Mouse (Mus musculus): ENCODE data around the gene Gpr22. TPM values are rescaled to one million over a fixed set of nuclear protein-coding genes. Genes with fewer than 3 reads are reported as not detected.

The Gpr22 gene
- polyA plus RNA-seq (2016; fragmentation: Nextera tagmentation; extraction: Ambion mirVana) = 0.69 and 0.93 TPM in 2 replicates

DNA sequence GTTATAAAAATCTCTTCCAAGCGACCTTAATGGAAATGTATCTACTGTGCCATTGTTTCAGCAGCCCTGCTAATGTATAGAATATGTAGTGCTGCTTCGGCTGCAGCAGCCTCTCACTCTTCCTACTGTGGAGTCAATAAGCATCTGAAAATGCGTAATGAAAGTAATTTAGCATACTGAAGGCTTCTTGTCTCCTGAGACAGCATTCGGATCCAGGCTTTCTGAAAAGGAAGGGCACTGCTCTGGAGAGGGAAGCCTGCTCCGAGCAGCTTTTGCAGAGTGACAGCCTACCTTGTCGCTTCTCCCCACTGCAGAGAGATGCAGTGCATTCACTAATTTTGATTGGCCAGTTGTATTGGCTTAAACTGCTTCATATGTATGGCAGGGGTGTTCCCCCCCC is at the start of gene Gpr22:
TSS of gene Gpr22 (minus strand) at position 348 of the 400 bp plus-strand sequence.
- no peak for DNase-seq (ENCODE audit: low spot score)

DNA sequence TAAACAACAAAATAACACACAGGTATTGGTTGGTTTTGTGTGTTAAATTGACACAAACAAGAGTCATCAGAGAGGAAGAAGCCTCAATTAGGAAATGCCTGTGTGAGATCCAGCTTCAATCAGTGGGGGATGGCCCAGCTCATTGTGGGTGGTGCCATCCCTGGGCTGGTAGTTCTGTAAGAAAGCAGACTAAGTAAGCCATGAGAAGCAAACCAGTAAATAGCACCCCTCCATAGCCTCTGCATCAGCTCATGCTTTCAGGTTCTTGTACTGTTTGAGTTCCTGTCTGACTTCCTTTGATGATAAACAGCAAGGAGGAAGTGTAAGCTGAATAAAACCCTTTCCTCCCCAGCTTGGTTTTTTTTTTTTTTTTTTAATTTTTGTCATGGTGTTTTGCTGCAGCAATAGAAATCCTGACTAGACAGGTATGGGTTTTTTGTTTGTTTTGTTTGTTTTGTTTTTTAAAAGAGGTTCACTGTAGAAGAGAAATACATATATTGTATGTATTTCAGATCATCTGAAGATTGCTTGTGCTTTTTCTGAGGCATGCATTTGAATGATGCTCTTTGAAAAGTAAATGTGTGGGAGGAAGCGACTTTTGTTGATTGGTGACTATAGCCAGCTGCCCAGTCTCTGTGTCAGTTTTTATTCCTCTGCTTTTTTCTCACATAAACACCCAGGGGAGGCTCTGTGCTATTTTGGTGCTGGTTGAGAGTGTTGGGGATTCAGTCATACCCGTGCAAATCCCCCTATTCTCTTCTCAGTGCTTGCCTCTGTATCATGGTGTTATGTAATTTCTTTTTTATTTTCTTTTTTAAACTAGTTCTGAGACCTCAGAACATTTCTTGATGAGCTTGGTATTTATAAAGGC is 42.4 kb upstream of the Gpr22 start:
- DNase-seq (ENCODE audit: low spot score) = no peak
- Histone ChIP-seq H3K9me3 (no peaks in the 10 kb centered on the region), H3K27ac (replicated peaks) (no peak overlapping the region), H3K36me3 (replicated peaks) (no peaks in the 10 kb centered on the region), H3K27me3 (replicated peaks; ENCODE audit: low read depth, poor library complexity, severe bottlenecking) (no peaks in the 10 kb centered on the region), H3K4me1 (no peaks in the 10 kb centered on the region), H3K4me3 (no peak overlapping the region)
- 67% methylated on average over 2 of the region's 2 CpGs for WGBS

More for the DNA sequence above, at the start of gene Gpr22:
- no peak within 1 kb of the TSS for H3K27ac ChIP-seq (replicated peaks)
- H3K4me1 ChIP-seq = peaks cover 6% of the 10 kb centered on the region
- no peaks in the 10 kb centered on the region for H3K27me3 ChIP-seq (replicated peaks; ENCODE audit: low read depth, poor library complexity, severe bottlenecking)
- H3K4me3 ChIP-seq = peak within 1 kb of the TSS; percentile 16; the same call in 1 of the 2 replicates
- H3K36me3 ChIP-seq (replicated peaks) = no peaks in the 10 kb centered on the region
- WGBS = 29% methylated on average over 6 of the region's 6 CpGs
- no peaks in the 10 kb centered on the region for H3K9me3 ChIP-seq

DNA sequence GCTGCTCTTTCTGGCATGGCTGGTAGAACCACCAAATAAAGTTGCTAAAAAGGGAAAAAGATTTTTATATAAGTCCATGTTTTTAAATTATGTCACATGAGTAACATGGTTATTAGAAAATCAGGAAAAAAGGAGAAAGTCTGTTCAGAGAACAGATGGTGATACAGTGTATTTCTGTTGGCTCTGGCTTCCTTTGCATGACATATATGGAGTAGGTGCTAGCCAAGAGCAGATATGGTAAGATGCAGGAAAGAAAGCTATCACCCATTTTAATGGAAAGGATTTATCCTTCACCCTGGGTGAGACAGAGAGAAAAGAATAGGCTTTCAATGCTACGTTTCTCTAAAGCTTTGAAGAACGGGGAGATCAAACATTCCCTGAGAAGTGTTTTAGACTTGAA is 40.7 kb upstream of the Gpr22 start:
- H3K36me3 ChIP-seq (replicated peaks) = no peaks in the 10 kb centered on the region
- no peak for DNase-seq (ENCODE audit: low spot score)
- WGBS = 84% methylated on average over 2 of the region's 2 CpGs
- no peaks in the 10 kb centered on the region for H3K27me3 ChIP-seq (replicated peaks; ENCODE audit: low read depth, poor library complexity, severe bottlenecking)
- H3K4me3 ChIP-seq = no peak overlapping the region
- H3K4me1 ChIP-seq = no peaks in the 10 kb centered on the region
- H3K27ac ChIP-seq (replicated peaks) = no peak overlapping the region
- no peaks in the 10 kb centered on the region for H3K9me3 ChIP-seq

DNA sequence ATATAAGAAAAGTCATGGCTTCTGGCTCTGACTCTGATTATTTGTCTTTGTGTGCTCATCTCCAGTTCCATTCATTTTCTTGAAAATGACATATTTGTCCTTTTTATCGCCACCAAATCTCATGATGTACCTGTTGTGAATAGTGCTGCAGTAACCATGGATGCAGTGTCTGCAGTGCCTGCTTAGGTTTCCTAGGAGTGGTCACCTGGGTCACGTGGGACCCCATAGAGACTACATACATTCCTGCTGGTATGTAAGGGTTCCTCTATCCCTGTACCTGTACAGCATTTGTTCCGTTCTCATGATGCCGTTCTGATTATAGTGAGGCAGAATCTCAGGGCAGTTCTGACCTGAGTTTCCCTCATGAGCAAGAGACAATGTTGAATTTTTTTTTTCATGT is 36.1 kb upstream of the Gpr22 start:
- Histone ChIP-seq H3K4me1 (no peaks in the 10 kb centered on the region), H3K36me3 (replicated peaks) (0 out of 2 replicates have a peak, but pooled peaks cover 5% of the 10 kb centered on the region), H3K4me3 (no peak overlapping the region), H3K27me3 (replicated peaks; ENCODE audit: low read depth, poor library complexity, severe bottlenecking) (no peaks in the 10 kb centered on the region), H3K27ac (replicated peaks) (no peak overlapping the region), H3K9me3 (no peaks in the 10 kb centered on the region)
- 94% methylated on average over 4 of the region's 4 CpGs for WGBS
- no peak for DNase-seq (ENCODE audit: low spot score)

DNA sequence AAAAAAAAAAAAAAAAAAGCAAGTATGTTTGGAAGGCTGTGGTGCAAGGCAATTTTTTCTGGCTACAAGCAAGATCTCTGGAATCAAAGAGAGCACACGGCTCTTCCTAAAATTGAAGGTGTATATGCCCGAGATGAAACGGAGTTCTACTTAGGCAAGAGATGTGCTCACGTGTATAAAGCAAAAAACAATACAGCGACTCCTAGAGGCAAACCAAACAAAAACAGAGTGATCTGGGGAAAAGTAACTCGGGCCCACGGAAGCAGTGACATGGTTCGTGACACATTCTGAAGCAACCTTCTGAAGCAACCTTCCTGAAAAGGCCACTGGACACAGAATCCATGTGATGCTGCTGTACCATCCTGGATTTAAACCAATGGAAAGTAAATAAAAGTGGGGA is 33.6 kb upstream of the Gpr22 start:
- Histone ChIP-seq H3K27ac (replicated peaks) (no peak overlapping the region), H3K36me3 (replicated peaks) (peaks cover 5% of the 10 kb centered on the region; the same call in 1 of the 2 replicates), H3K4me1 (no peaks in the 10 kb centered on the region), H3K4me3 (no peak overlapping the region), H3K9me3 (peaks cover 5% of the 10 kb centered on the region; the same call in 1 of the 2 replicates), H3K27me3 (replicated peaks; ENCODE audit: low read depth, poor library complexity, severe bottlenecking) (no peaks in the 10 kb centered on the region)
- DNase-seq (ENCODE audit: low spot score) = no peak
- 85% methylated on average over 8 of the region's 8 CpGs for WGBS

DNA sequence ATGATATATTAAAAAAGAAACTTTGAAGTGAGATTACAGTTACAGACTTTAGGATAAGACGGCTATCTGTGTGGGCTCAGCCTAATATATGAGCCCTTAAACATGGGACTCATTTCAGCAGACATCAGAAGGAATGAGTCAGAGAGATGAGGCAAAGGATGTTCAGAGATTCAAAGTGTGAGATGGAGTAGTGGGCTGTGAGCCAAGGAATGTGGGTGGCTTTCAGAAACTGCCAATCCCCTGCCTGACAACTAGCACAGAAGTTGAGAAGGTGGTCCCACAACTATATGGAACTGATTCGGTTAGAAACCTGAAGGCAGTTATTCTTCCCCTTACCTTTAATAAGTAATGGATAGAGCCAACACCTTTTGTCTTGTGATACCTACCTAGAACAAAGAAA is 20.9 kb upstream of the Gpr22 start:
- no peak overlapping the region for H3K4me3 ChIP-seq
- no peak for DNase-seq (ENCODE audit: low spot score)
- no peaks in the 10 kb centered on the region for H3K27me3 ChIP-seq (replicated peaks; ENCODE audit: low read depth, poor library complexity, severe bottlenecking)
- H3K4me1 ChIP-seq = no peaks in the 10 kb centered on the region
- WGBS = 90% methylated on average over 2 of the region's 2 CpGs
- no peaks in the 10 kb centered on the region for H3K36me3 ChIP-seq (replicated peaks)
- H3K27ac ChIP-seq (replicated peaks) = no peak overlapping the region
- H3K9me3 ChIP-seq = no peaks in the 10 kb centered on the region

DNA sequence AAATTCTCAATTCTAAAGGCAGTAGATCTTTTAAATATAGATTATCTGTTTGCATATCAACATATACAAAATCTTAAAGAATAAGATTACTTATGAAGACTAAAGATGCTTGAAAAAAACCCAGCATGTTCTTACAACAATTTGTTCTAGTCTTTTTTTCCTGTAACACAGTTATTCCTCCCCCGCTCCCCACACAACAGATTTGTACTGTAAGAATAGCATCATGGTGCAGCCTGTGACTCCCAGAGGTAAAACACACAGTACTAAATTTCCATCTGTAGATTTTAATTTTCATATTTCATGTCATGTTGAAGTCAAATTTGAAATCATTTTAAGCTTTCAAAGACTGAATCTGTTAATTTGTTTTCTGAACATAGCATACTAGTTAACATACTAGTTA is 16.4 kb upstream of the Gpr22 start:
- WGBS = 98% methylated on average over 1 of the region's 1 CpGs
- Histone ChIP-seq H3K4me3 (no peak overlapping the region), H3K27me3 (replicated peaks; ENCODE audit: low read depth, poor library complexity, severe bottlenecking) (no peaks in the 10 kb centered on the region), H3K4me1 (no peaks in the 10 kb centered on the region; the same call in 1 of the 2 replicates), H3K9me3 (no peaks in the 10 kb centered on the region), H3K27ac (replicated peaks) (no peak overlapping the region), H3K36me3 (replicated peaks) (no peaks in the 10 kb centered on the region)
- no peak for DNase-seq (ENCODE audit: low spot score)

DNA sequence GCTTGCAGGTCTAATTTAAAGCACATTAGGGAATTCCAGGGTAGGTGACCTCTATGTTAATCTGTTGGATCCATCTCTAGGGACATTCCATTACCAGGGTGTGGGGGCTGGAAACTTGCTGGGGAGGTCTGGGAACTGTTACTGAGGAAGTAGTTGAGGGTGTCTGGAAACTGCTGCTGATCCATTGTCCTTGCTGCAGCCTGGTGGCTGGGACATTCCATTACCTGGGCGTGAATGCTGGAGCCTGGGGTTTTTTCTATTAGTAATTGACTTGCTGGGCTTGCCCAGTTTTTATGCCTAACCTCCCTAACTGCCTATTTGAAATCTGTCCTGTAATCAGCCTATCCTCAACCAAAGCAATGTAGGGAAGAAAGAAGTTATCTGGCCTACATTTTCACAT is 13.0 kb upstream of the Gpr22 start:
- Histone ChIP-seq H3K9me3 (no peaks in the 10 kb centered on the region), H3K36me3 (replicated peaks) (0 out of 2 replicates have a peak, but pooled peaks cover 3% of the 10 kb centered on the region), H3K4me1 (no peaks in the 10 kb centered on the region; the same call in 1 of the 2 replicates), H3K27me3 (replicated peaks; ENCODE audit: low read depth, poor library complexity, severe bottlenecking) (no peaks in the 10 kb centered on the region), H3K27ac (replicated peaks) (no peak overlapping the region), H3K4me3 (no peak overlapping the region)
- 44% methylated on average over 1 of the region's 1 CpGs for WGBS
- DNase-seq (ENCODE audit: low spot score) = no peak

DNA sequence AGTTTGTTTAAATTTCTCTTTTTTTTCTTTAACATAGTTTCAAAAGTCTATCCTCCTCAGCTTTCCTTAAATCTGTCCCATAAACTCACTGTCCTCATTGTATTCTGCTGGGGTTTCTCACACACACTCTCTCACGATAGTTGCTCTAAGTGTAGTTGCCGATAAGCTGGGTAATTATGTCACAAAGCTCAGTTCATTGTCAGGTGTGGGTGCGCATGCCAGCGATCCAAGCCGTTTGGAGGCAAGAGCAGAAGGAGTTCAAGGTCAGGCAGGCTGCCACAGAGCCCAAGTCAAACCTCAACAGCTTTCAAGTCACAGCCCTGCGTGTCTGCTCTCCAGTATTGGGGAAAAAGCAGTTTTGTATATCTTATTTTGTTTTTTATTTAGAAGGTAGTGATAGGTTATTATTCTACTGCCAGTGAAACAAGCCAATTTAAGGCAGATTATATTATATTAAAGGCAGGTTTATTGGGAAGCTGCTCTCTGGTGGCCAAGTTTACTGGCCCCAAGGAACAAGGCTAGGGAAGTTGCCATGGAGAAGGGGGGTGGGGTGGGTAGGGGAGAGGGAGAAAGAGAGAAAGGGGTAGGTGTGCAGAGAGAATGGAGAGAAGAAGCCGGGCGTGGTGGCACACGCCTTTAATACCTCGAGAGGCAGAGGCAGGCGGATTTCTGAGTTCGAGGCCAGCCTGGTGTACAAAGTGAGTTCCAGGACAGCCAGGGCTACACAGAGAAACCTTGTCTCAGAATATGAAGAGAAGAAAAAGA is 11.9 kb upstream of the Gpr22 start:
- no peak overlapping the region for H3K4me3 ChIP-seq
- DNase-seq (ENCODE audit: low spot score) = no peak
- H3K36me3 ChIP-seq (replicated peaks) = 0 out of 2 replicates have a peak, but pooled peaks cover 3% of the 10 kb centered on the region
- H3K27ac ChIP-seq (replicated peaks) = no peak overlapping the region
- no peaks in the 10 kb centered on the region for H3K9me3 ChIP-seq
- no peaks in the 10 kb centered on the region; the same call in 1 of the 2 replicates for H3K4me1 ChIP-seq
- 85% methylated on average over 12 of the region's 12 CpGs for WGBS
- no peaks in the 10 kb centered on the region for H3K27me3 ChIP-seq (replicated peaks; ENCODE audit: low read depth, poor library complexity, severe bottlenecking)

DNA sequence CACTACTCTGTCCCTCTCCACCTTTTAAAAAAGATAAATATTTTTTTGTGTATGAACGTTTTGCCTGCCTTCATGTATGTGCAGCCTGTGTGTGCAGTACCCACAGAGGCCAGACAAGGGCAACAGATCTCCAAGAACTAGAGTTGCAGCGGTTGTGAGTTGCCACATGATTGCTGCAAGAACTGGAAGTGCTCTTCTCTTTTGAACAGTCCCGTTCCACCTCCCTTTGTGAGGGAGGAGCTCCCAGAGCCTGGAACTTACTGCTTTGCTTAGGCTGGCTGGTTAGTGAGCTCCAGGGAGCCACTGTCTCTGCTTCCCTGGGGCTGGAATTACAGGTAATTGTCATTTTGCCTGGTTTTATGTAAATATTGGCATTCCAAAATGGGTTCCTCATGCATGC is 10.8 kb upstream of the Gpr22 start:
- WGBS = 77% methylated on average over 3 of the region's 3 CpGs
- no peak for DNase-seq (ENCODE audit: low spot score)
- Histone ChIP-seq H3K36me3 (replicated peaks) (0 out of 2 replicates have a peak, but pooled peaks cover 3% of the 10 kb centered on the region), H3K9me3 (no peaks in the 10 kb centered on the region), H3K27ac (replicated peaks) (no peak overlapping the region), H3K4me3 (no peak overlapping the region), H3K4me1 (no peaks in the 10 kb centered on the region; the same call in 1 of the 2 replicates), H3K27me3 (replicated peaks; ENCODE audit: low read depth, poor library complexity, severe bottlenecking) (no peaks in the 10 kb centered on the region)

DNA sequence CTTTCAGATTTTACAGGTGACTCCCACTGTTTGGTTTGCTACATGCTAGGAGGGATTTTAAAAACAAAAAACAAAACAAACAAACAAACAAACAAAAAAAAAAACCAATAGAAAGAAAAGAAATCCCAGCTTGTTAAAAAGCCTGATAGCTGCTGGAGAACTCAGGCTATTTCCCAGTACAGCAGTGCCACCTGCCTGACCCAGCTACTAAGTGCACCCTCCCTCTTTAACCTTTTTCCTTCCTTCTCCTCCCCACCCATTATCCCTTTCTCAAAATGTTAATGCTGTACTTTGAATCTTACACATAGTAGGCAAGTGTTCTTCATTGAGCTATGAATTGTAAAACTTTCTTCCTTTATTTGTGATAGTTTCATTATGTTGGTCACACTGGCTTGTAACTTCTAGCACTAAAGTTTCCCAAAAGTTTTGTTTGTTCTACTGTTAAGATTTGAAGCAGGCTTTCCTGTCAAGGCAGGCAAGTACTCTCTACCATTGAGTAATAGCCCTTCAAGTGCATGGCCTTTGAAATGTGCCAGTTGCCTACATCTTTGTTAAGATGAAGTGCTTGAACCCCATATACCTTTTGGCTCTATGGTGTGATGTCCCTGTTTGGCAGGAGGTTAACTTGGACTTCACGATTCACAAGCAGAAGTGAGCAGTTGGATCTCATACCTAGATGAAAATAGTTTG is 6.0 kb upstream of the Gpr22 start:
- Histone ChIP-seq H3K36me3 (replicated peaks) (0 out of 2 replicates have a peak, but pooled peaks cover 3% of the 10 kb centered on the region), H3K4me3 (no peak overlapping the region), H3K27ac (replicated peaks) (no peak overlapping the region), H3K9me3 (no peaks in the 10 kb centered on the region), H3K27me3 (replicated peaks; ENCODE audit: low read depth, poor library complexity, severe bottlenecking) (no peaks in the 10 kb centered on the region), H3K4me1 (no peaks in the 10 kb centered on the region)
- 89% methylated on average over 1 of the region's 1 CpGs for WGBS
- DNase-seq (ENCODE audit: low spot score) = no peak

DNA sequence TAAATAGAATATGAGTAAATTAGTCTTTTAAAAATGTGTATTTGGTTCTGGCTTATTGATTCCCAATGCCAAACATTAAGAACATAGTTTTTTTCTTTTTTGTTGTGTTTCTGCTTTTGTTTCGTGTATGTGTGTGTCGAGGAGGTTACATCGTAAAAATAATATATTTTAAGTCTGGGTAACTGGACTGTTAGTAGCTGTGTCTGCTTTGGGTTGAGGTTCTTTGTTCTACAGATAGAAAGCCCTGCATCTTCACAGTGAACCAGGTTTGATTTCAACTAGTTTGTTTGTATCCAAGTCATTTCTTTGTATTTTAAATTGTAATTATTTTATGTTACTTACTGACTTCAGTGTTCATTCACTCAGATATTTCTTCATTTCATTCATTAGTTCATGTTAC is 323 bp upstream of the Gpr22 start:
- no peak for DNase-seq (ENCODE audit: low spot score)
- 93% methylated on average over 3 of the region's 3 CpGs for WGBS
- no peaks in the 10 kb centered on the region for H3K9me3 ChIP-seq
- H3K36me3 ChIP-seq (replicated peaks) = no peaks in the 10 kb centered on the region
- no peaks in the 10 kb centered on the region for H3K27me3 ChIP-seq (replicated peaks; ENCODE audit: low read depth, poor library complexity, severe bottlenecking)
- peaks cover 6% of the 10 kb centered on the region for H3K4me1 ChIP-seq
- no peak overlapping the region for H3K27ac ChIP-seq (replicated peaks)
- H3K4me3 ChIP-seq = no peak overlapping the region

Measured in embryonic facial prominence, embryonic 10.5 days (tissue).